Mouse (Mus musculus) retina, postnatal 7 days (tissue): ENCODE results near the gene Ctdsp1.

Source experiments
- DNase-seq: peaks from one replicate; pipeline ENCODE4 v3.0.0-alpha.2; 2012; ENCODE audit warnings: low read depth, low spot score

The Ctdsp1 gene

DNA sequence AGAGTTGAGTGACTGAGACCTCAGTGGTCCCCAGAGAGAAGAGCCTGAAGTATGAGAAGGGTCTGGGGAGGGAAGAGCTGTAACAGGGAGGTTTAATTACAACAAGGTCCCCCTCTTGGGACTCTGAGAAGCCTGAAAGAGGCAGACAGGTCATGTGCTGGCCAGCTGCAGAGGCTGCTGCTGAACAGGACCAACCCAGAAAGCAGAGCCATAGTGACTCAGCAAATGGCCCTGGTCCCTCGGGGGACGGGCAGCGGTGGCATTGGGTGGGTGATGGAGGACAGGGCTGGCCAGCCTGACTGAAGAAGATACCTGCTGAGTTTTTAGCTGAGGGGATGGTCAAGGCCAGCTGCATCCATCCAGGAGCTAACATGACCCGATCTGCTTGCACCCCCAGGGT, 14.9 kb upstream of the Ctdsp1 start:
- DNase-seq = no peak

GRCm38 (mm10) chr1:74379058-74379504, 12.2 kb upstream of the Ctdsp1 start:
- DNase-seq = no peak

DNA sequence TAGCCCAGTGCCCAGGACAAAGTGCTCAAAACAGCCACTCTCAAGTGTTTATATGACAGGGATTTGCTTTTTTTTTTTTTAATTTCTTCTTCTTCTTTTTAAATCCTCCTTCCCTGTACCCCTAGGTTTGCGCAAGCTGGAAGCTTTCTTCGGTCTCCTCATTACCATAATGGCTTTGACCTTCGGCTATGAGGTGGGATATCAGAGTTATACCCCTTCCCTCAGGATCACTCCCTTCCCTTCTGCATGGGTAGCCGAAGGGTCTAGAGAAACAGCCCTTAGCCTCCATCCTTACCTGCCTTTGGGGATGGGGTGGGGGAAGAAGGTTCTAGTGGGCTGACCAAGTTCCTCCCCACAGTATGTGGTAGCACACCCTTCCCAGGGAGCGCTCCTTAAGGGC, 10.8 kb upstream of the Ctdsp1 start:
- no peak for DNase-seq

- no peak for DNase-seq
Measured at GRCm38 (mm10) chr1:74381588-74382021, 9.7 kb upstream of the Ctdsp1 start.

DNA sequence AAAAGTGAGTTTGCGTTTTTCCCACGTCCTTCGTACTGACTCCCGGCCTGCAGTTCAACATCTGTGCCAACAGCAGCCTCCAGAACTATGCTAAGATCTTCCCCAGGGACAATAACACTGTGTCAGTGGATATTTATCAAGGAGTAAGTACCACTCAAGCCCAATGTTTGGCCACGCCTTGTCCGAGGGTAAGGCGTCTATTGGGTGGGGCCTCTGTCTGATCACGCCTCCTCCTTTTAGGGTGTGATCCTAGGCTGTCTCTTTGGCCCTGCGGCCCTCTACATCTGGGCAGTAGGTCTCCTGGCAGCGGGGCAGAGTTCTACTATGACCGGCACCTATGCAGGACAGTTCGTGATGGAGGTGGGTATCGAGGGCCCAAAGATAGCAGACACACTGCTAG, 7.9 kb upstream of the Ctdsp1 start:
- DNase-seq = no peak

- DNase-seq = no peak
Measured at GRCm38 (mm10) chr1:74384525-74384924, 6.8 kb upstream of the Ctdsp1 start.

DNA sequence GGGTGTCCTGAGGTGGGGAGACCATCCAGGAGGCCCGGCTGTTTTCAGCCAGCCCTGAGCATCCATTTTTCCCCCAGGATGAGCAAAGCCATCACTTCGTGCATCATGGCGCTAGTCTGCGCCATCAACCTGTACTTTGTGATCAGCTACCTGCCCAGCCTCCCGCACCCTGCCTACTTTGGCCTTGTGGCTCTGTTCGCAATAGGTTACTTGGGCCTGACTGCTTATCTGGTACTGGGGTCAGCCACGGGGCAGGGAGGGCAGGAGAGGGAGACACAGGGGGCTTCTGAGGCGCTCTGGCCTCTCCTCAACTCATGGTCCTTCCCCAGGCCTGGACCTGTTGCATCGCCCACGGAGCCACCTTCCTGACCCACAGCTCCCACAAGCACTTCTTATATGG, 6.2 kb upstream of the Ctdsp1 start:
- no peak for DNase-seq

DNA sequence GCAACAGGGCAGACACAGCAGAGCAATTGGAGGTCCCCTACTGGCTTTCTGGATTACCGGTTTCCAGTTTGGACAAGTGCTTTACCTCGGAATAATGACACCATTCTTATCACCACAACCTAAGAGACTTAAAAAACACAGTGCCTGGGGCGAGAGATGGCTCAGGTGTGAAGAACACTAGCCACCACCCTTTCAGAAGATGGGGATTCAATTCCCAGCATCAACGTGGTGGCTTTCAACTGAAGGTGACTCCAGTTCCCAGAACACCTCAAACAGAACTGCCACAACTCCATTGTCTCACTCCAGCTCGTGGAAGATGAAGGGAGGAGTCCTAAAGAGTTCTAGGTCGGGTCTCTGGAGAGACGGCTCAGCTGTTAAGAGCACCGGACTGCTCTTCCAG, 5.8 kb upstream of the Ctdsp1 start:
- DNase-seq = no peak

- DNase-seq = no peak
Measured at GRCm38 (mm10) chr1:74386363-74386713, 5.0 kb upstream of the Ctdsp1 start.

- DNase-seq = peak; percentile 93
Measured at GRCm38 (mm10) chr1:74386714-74387385, 4.5 kb upstream of the Ctdsp1 start.

DNA sequence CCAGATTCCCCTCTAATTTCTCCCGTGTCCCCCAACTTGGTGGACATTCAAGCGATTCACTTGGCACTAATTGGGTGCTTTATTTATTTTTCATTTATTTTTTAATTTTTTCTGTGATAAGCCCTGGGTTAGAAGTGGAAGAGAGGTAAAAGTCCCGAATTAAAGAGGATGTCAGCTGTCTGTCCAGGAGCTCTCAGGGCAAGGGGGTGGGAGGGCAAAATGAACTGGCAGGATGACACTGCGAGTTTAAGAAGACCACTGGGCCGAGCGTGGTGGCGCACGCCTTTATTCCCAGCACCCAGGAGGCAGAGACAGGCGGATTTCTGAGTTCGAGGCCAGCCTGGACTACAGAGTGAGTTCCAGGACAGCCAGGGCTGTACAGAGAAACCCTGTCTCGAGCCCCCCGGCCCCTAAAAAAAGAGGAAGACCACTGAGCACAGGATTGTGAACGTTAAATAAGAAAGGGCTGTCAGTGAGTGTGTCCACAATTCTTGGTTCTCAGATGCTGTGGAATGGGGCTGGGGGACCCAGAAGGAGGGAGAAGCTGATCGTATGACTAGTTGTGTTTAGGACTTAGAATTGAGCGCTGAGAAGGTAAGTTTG, 3.8 kb upstream of the Ctdsp1 start:
- no peak for DNase-seq

DNA sequence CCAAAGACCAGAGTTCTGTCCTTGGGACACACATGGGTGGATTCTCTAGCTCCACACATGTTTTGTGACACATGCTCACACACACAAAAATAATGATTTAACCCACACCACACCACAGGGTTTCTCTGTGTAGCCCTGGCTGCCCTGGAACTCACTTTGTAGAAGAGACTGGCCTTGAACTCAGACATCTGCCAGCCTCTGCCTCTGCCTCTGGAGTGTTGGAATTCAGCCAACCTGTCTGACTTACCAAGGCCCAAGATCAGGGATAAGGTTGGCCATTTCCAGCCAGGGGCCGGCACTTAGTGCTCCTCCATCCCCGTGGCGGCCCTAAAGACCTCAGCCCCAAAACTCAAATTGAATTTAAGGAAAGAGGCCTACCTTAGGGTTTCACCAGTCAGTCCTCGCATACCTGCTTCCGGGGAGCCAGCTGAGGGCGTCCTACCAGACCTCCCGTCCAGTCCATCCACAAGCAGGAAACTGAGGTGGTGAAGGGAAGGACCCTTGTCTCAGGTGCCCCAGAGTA, 2.9 kb upstream of the Ctdsp1 start:
- no peak for DNase-seq

DNA sequence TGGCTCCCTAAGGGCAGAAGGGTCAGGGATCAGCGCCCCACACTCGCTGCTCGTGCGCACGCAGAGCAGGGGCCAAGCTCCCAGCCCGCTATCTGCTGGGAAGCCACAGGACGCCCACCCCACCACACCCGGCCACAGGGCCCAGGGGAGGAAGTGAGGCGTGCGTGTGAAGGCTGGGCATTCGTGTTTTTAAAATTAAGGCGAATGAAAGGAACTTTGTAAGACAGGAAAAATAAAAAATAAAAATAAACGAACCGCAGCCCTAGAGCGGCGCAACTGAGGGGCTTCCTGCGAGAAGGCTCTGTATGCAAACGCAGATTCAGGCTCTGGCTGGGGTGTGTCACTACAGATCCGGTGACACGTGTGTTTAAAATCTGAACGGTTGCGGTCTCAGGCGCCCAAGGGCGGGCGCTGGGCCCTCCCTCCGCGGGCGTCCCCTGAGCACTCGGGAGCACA, 1.4 kb upstream of the Ctdsp1 start:
- DNase-seq = no peak

- no peak for DNase-seq
Measured at GRCm38 (mm10) chr1:74390287-74390906, 912 bp upstream of the Ctdsp1 start.

- no peak for DNase-seq
Measured at GRCm38 (mm10) chr1:74391844-74392441, 634 bp downstream of the Ctdsp1 start.

- DNase-seq = no peak
Measured at GRCm38 (mm10) chr1:74392446-74392994, 1.2 kb downstream of the Ctdsp1 start.

DNA sequence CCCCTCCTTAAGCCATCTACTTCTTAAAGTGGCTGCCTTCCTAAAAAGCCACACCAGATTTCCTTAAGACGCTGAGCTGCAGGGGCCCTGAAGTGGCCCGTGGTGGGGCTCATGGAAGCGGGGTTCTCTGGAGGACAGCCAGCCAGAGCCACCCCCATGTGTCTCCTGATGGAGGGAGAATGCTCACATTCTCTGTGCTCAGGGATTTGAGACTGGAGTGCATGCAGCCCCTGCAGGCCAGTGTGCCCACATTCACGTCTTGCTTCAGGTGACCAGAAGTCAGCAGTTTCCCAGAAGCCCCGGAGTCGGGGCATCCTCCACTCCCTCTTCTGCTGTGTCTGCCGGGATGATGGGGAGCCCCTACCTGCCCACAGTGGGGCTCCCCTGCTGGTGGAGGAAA, 1.7 kb downstream of the Ctdsp1 start:
- no peak for DNase-seq

DNA sequence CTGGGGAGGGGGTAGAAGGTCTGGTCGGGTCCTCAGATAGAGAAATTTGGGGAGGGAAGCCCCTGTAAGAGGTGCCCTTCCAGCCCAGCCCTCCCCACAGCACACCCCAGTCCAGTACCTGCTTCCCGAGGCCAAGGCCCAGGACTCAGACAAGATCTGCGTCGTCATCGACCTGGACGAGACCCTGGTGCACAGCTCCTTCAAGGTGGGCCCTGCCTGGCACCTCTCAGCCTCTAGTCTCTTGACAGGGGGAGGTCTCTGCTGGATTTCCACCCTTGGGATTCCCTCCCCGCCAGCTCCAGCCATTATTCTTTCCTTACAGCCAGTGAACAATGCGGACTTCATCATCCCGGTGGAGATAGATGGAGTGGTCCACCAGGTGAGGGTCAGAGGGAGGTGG, 2.4 kb downstream of the Ctdsp1 start:
- no peak for DNase-seq

- DNase-seq = no peak
Measured at GRCm38 (mm10) chr1:74394311-74394710, 3.0 kb downstream of the Ctdsp1 start.

GRCm38 (mm10) chr1:74394858-74395257, 3.5 kb downstream of the Ctdsp1 start:
- DNase-seq = no peak

DNA sequence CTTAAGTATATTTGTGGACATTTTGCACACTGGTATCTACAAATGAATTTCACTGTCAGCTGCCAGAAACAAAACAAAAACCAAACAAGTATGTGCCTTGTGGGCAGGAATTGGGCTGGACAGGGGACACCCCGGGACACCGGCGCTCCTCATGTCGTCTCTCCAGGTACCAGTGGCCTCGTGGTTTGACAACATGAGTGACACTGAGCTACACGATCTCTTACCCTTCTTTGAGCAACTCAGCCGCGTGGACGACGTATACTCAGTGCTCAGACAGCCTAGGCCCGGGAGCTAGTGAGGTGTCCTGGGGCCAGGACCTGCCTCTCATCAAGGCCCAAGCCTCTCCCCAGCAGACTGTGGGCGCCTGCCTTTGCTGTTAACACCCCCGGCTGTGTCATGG, 4.0 kb downstream of the Ctdsp1 start:
- DNase-seq = no peak
